Mouse (Mus musculus) neural tube, embryonic 11.5 days (tissue): ENCODE results near the gene Tex10. TPM values are rescaled to one million over a fixed set of nuclear protein-coding genes. Genes with fewer than 3 reads are reported as not detected.
"Not testable (repeated sequence)": the region's sequence is repeated elsewhere in the genome, so short reads cannot be mapped to it uniquely, and the experiment has no call there.

Experiments
- ATAC-seq: fragments of 200-750 bp; cut with Nextera tagmentation; 2 replicates; pipeline ENCODE4 v1.8.0; 2017; ENCODE audit warnings: moderate number of reproducible peaks, mild to moderate bottlenecking, moderate TSS enrichment, moderate library complexity; ENCODE audit not compliant: insufficient read depth, low FRiP score, low TSS enrichment
- DNase-seq: peaks from one replicate; pipeline ENCODE4 v3.0.0-alpha.2; 2015; ENCODE audit warnings: low spot score
- H3K27ac ChIP-seq: fragments of 300-500 bp; sonication (generic); 2 replicates; pipeline ENCODE4 v1.5.1; 2014; ENCODE audit warnings: low read depth, mild to moderate bottlenecking, low read length
- H3K27me3 ChIP-seq: fragments of 300-500 bp; sonication (generic); 2 replicates; pipeline ENCODE4 v1.6.1; 2014; ENCODE audit warnings: mild to moderate bottlenecking, low read length, mixed read lengths; ENCODE audit not compliant: control insufficient read depth, insufficient read depth
- H3K36me3 ChIP-seq: fragments of 300-500 bp; sonication (generic); 2 replicates; pipeline ENCODE4 v1.6.1; 2014; ENCODE audit warnings: mild to moderate bottlenecking, low read length, moderate library complexity, mixed read lengths; ENCODE audit not compliant: control insufficient read depth, insufficient read depth
- H3K4me1 ChIP-seq: fragments of 300-500 bp; sonication (generic); 2 replicates; pipeline ENCODE4 v1.6.1; 2014; ENCODE audit warnings: low read length, mixed read lengths; ENCODE audit not compliant: control insufficient read depth, insufficient read depth
- H3K4me2 ChIP-seq: fragments of 300-500 bp; sonication (generic); 2 replicates; pipeline ENCODE4 v1.6.1; 2014; ENCODE audit warnings: low read depth, mild to moderate bottlenecking, moderate library complexity
- H3K4me3 ChIP-seq: fragments of 300-500 bp; sonication (generic); 2 replicates; pipeline ENCODE4 v1.5.1; 2014; ENCODE audit warnings: low read depth, low read length
- H3K9ac ChIP-seq: fragments of 300-500 bp; sonication (generic); 2 replicates; pipeline ENCODE4 v1.6.1; 2014; ENCODE audit warnings: mild to moderate bottlenecking, low read length
- H3K9me3 ChIP-seq: fragments of 300-500 bp; sonication (generic); 2 replicates; pipeline ENCODE4 v1.6.1; 2016; ENCODE audit warnings: low read length; ENCODE audit not compliant: control insufficient read depth
- WGBS: fragments of 180-500 bp; shearing (Covaris S2); extraction: QIAGEN DNeasy Blood & Tissue Kit; methylation state at CpG from one replicate; pipeline ENCODE4 v1.1.7; 2014; 5-methylcytosine and 5-hydroxymethylcytosine counted together
- polyA plus RNA-seq: library from polyadenylated mRNA; unstranded; fragments of >200 nt; fragmentation: Nextera tagmentation; extraction: Ambion mirVana; gene quantifications from 2 replicates; pipeline ENCODE4 v1.2.1, GENCODE M21; 2014

Tex10 gene
- polyA plus RNA-seq, 1 experiment from 2014 or later: 70.6 TPM

GRCm38 (mm10) chr4:48415838-48416335 is 57.4 kb downstream of the Tex10 start:
- Histone ChIP-seq H3K36me3 (no peaks in the 10 kb centered on the region), H3K27me3 (no peaks in the 10 kb centered on the region), H3K9ac (no peak overlapping the region), H3K4me3 (no peak overlapping the region), H3K4me1 (no peaks in the 10 kb centered on the region), H3K9me3 (no peaks in the 10 kb centered on the region), H3K4me2 (no peak overlapping the region), H3K27ac (no peak overlapping the region)
- DNase-seq: no peak
- 85% methylated on average over 10 of the region's 10 CpGs for WGBS
- no peak for ATAC-seq

GRCm38 (mm10) chr4:48413473-48413872 is 59.8 kb downstream of the Tex10 start:
- Histone ChIP-seq H3K36me3 (no peaks in the 10 kb centered on the region), H3K4me2 (no peak overlapping the region), H3K4me3 (no peak overlapping the region), H3K9ac (no peak overlapping the region), H3K27ac (no peak overlapping the region), H3K27me3 (no peaks in the 10 kb centered on the region), H3K9me3 (no peaks in the 10 kb centered on the region), H3K4me1 (no peaks in the 10 kb centered on the region)
- DNase-seq (no peak), ATAC-seq (no peak)
- WGBS: 92% methylated on average over 8 of the region's 8 CpGs

- H3K27ac ChIP-seq: no peak overlapping the region
- H3K36me3 ChIP-seq: no peaks in the 10 kb centered on the region
- WGBS: 45% methylated on average over 18 of the region's 18 CpGs
- no peak overlapping the region for H3K4me2 ChIP-seq
- no peak overlapping the region for H3K4me3 ChIP-seq
- no peaks in the 10 kb centered on the region for H3K27me3 ChIP-seq
- no peaks in the 10 kb centered on the region for H3K4me1 ChIP-seq
- 0 out of 2 replicates have a peak, but pooled peaks have one; percentile 27 for ATAC-seq
- no peaks in the 10 kb centered on the region for H3K9me3 ChIP-seq
- no peak overlapping the region for H3K9ac ChIP-seq
- DNase-seq: peak; percentile 76
Observed at GRCm38 (mm10) chr4:48407350-48408039, 65.8 kb downstream of the Tex10 start.

GRCm38 (mm10) chr4:48405724-48406491 is 67.4 kb downstream of the Tex10 start:
- not testable (repeated sequence) for H3K27ac ChIP-seq, H3K4me3 ChIP-seq, H3K4me2 ChIP-seq, H3K27me3 ChIP-seq, H3K36me3 ChIP-seq, H3K9ac ChIP-seq, ATAC-seq, H3K9me3 ChIP-seq, H3K4me1 ChIP-seq, DNase-seq
- WGBS: 88% methylated on average over 9 of the region's 10 CpGs

- Histone ChIP-seq H3K4me2 (no peak overlapping the region), H3K4me3 (no peak overlapping the region), H3K9me3 (no peaks in the 10 kb centered on the region), H3K27ac (no peak overlapping the region), H3K27me3 (no peaks in the 10 kb centered on the region), H3K4me1 (no peaks in the 10 kb centered on the region), H3K9ac (no peak overlapping the region), H3K36me3 (no peaks in the 10 kb centered on the region)
- DNase-seq: no peak
- no peak for ATAC-seq
- WGBS: 66% methylated on average over 16 of the region's 16 CpGs
Observed at GRCm38 (mm10) chr4:48403066-48403640, 70.1 kb downstream of the Tex10 start.

- H3K9me3 ChIP-seq: no peaks in the 10 kb centered on the region
- ATAC-seq: no peak
- H3K4me2 ChIP-seq: no peak overlapping the region
- no peaks in the 10 kb centered on the region for H3K27me3 ChIP-seq
- H3K27ac ChIP-seq: no peak overlapping the region
- no peak for DNase-seq
- 94% methylated on average over 3 of the region's 3 CpGs for WGBS
- H3K4me3 ChIP-seq: no peak overlapping the region
- H3K4me1 ChIP-seq: no peaks in the 10 kb centered on the region
- no peaks in the 10 kb centered on the region for H3K36me3 ChIP-seq
- H3K9ac ChIP-seq: no peak overlapping the region
Observed at GRCm38 (mm10) chr4:48396949-48397348, 76.3 kb downstream of the Tex10 start.

GRCm38 (mm10) chr4:48382506-48382905 is 90.8 kb downstream of the Tex10 start:
- DNase-seq: no peak
- Histone ChIP-seq H3K27ac (no peak overlapping the region), H3K36me3 (no peaks in the 10 kb centered on the region), H3K9me3 (no peaks in the 10 kb centered on the region), H3K27me3 (no peaks in the 10 kb centered on the region), H3K4me2 (no peak overlapping the region), H3K4me1 (no peaks in the 10 kb centered on the region), H3K4me3 (no peak overlapping the region), H3K9ac (no peak overlapping the region)
- 81% methylated on average over 5 of the region's 5 CpGs for WGBS
- no peak for ATAC-seq

- no peak for ATAC-seq
- WGBS: 1% methylated on average over 2 of the region's 2 CpGs
Observed at GRCm38 (mm10) chr4:48380940-48381339, 92.3 kb downstream of the Tex10 start.

More at GRCm38 (mm10) chr4:48380940-48381339, 92.3 kb downstream of the Tex10 start:
- no peak overlapping the region for H3K27ac ChIP-seq
- no peak overlapping the region for H3K9ac ChIP-seq
- H3K4me1 ChIP-seq: no peaks in the 10 kb centered on the region
- DNase-seq: peak; percentile 79
- no peak overlapping the region for H3K4me3 ChIP-seq
- H3K27me3 ChIP-seq: no peaks in the 10 kb centered on the region
- H3K9me3 ChIP-seq: no peaks in the 10 kb centered on the region
- H3K4me2 ChIP-seq: no peak overlapping the region
- H3K36me3 ChIP-seq: no peaks in the 10 kb centered on the region
